Mouse (Mus musculus): ENCODE results near the gene Bola3. TPM values are rescaled to one million over a fixed set of nuclear protein-coding genes. Genes with fewer than 3 reads are reported as not detected.
A peak's percentile ranks its signal among the peaks of the same experiment; 100 is the strongest.
"Not testable (repeated sequence)": the region's sequence is repeated elsewhere in the genome, so short reads cannot be mapped to it uniquely, and the experiment has no call there.

Bola3 gene
- polyA plus RNA-seq, 1 experiment from 2014 or later, result 60.3 TPM

DNA sequence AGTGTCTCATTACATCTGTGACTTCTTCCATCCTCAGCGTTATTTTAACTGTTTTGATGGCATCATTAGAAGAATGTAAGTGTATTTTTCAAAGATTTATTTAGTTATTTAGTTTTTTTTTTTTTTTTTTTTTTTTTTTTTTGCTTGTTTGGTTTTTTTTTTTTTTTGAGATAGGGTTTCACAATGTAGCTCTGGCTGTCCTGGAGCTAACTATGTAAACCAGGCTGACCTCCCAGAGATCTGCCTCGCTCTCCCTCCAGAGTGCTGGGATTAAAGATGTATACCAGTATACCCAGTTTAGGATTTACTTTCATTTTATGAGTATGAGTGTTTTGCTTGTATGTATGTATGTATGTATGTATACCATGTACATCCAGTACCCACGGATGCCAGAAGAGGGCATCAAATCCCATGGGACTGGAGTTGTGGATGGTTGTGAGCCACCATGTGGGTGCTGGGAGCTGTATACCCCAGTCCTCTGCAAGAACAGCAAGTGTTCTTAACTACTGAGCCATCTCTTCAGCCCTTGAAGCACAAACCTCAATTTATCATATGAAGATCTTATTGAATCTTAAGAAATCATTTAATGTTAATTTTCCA, 21.3 kb upstream of the Bola3 start:
- Histone ChIP-seq H3K9ac (no peak overlapping the region), H3K27me3 (ENCODE audit: control insufficient read depth, insufficient read depth, low read length) (no peaks in the 10 kb centered on the region), H3K27ac (no peak overlapping the region), H3K36me3 (replicated peaks; ENCODE audit: control insufficient read depth, insufficient read depth) (peaks cover 34% of the 10 kb centered on the region), H3K4me2 (replicated peaks) (peak overlapping the region; percentile 75; the same call in 1 of the 2 replicates), H3K4me1 (replicated peaks; ENCODE audit: control insufficient read depth, insufficient read depth, low read length) (peaks cover 18% of the 10 kb centered on the region), H3K9me3 (ENCODE audit: control insufficient read depth, low read length) (no peaks in the 10 kb centered on the region), H3K4me3 (replicated peaks; ENCODE audit: low read length) (0 out of 2 replicates have a peak overlapping the region, but pooled peaks have one; percentile 74)
- 87% methylated on average over 3 of the region's 3 CpGs for WGBS
- no peak for DNase-seq (ENCODE audit: low spot score)
- no peak for ATAC-seq (ENCODE audit: low FRiP score)

DNA sequence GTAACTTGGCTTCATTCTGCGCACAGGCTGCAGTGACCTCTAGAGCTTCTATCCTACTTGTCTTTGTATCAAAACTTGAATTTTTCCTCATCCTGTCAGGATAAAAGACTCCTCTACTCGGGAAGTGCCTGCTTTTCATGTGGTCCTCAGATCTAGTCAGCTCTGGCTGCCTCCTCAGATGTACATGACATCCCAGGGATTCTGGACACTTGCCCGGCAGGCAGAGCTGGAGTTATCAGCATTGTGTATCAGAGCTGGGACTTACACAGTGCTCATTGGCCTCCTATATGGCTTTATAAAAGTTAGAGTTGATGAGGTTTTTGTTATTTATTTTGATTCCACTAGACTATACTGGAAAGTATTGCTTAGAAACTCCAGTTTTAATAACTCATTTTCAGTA, 7.6 kb upstream of the Bola3 start:
- Histone ChIP-seq H3K4me3 (replicated peaks; ENCODE audit: low read length) (no peak overlapping the region), H3K4me2 (replicated peaks) (no peak overlapping the region), H3K9ac (no peak overlapping the region), H3K27me3 (ENCODE audit: control insufficient read depth, insufficient read depth, low read length) (no peaks in the 10 kb centered on the region), H3K9me3 (ENCODE audit: control insufficient read depth, low read length) (no peaks in the 10 kb centered on the region), H3K4me1 (replicated peaks; ENCODE audit: control insufficient read depth, insufficient read depth, low read length) (no peaks in the 10 kb centered on the region), H3K36me3 (replicated peaks; ENCODE audit: control insufficient read depth, insufficient read depth) (peaks cover 63% of the 10 kb centered on the region), H3K27ac (no peak overlapping the region)
- DNase-seq (ENCODE audit: low spot score) (no peak), ATAC-seq (ENCODE audit: low FRiP score) (no peak)
- WGBS, result 84% methylated on average over 3 of the region's 3 CpGs

DNA sequence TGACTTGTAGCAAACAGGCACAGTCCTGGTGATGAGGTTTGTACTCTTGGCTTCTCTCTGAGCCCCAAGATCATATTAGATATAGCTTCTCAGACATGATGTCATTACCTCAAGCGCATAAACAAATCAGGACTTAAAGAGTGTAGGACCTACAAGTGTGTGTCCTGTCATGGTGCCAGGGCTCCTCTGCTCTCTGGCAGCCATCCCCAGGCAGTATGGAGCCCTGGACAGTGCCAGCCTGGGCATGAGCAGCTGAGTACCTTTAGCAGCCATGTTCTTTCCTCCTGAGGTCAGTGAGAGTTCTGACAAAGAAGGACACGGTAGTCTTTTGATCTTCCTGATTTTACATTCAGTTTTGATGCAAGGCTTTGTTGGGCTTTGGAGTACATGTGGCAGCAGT, 6.0 kb upstream of the Bola3 start:
- Histone ChIP-seq H3K27ac (no peak overlapping the region), H3K36me3 (replicated peaks; ENCODE audit: control insufficient read depth, insufficient read depth) (peaks cover 56% of the 10 kb centered on the region), H3K4me3 (replicated peaks; ENCODE audit: low read length) (no peak overlapping the region), H3K4me2 (replicated peaks) (no peak overlapping the region), H3K9ac (no peak overlapping the region), H3K27me3 (ENCODE audit: control insufficient read depth, insufficient read depth, low read length) (no peaks in the 10 kb centered on the region), H3K9me3 (ENCODE audit: control insufficient read depth, low read length) (no peaks in the 10 kb centered on the region), H3K4me1 (replicated peaks; ENCODE audit: control insufficient read depth, insufficient read depth, low read length) (no peaks in the 10 kb centered on the region)
- ATAC-seq (ENCODE audit: low FRiP score) (no peak), DNase-seq (ENCODE audit: low spot score) (no peak)
- 94% methylated on average over 2 of the region's 2 CpGs for WGBS

DNA sequence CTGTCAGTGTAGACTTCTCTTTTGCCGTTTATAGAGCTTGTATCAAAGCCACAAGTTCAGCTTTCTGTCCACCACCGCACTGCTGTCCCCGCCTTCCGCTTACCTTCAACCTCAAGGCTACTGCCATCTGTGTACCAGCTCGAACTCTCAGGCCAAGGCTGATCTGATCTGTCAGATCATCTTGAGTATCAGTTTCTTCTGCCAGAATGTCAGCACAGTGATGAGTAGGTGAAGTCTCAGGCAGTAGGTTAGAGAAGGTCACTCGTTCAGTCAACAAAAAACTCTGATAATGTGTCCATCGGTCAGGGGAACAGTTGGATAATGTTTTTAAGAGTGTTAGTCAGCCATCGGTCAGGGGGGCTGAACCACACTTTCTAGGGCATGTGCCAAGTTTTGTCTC, 3.7 kb upstream of the Bola3 start:
- H3K4me3 ChIP-seq (replicated peaks; ENCODE audit: low read length); H3K27ac ChIP-seq; H3K9me3 ChIP-seq (ENCODE audit: control insufficient read depth, low read length); H3K9ac ChIP-seq; H3K4me1 ChIP-seq (replicated peaks; ENCODE audit: control insufficient read depth, insufficient read depth, low read length); H3K4me2 ChIP-seq (replicated peaks); ATAC-seq (ENCODE audit: low FRiP score); H3K27me3 ChIP-seq (ENCODE audit: control insufficient read depth, insufficient read depth, low read length); DNase-seq (ENCODE audit: low spot score): not testable (repeated sequence)
- H3K36me3 ChIP-seq (replicated peaks; ENCODE audit: control insufficient read depth, insufficient read depth), result peaks cover 32% of the 10 kb centered on the region
- 95% methylated on average over 8 of the region's 8 CpGs for WGBS

DNA sequence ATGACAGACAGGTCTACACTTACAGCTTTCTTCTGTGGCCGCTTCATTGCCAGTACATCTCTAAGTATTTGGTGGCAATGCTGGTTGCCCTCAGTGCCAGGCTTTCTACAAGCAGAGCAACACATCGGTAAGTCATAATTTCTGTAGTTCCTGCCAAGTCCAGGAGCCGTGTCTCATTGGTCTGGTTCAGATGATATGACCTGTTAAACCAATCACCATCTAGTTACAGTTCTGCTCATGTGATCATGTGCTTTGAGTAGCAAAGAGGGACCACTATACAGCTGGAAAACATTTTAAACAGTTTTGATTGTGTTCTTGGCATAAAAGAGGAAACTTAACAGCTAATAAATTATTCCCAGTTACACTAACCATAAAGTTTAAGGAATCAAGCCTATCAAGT, 1.0 kb upstream of the Bola3 start:
- H3K4me2 ChIP-seq (replicated peaks), result no peak overlapping the region
- H3K9me3 ChIP-seq (ENCODE audit: control insufficient read depth, low read length), result no peaks in the 10 kb centered on the region
- 94% methylated on average over 3 of the region's 3 CpGs for WGBS
- ATAC-seq (ENCODE audit: low FRiP score) (no peak), DNase-seq (ENCODE audit: low spot score) (no peak)
- no peaks in the 10 kb centered on the region for H3K27me3 ChIP-seq (ENCODE audit: control insufficient read depth, insufficient read depth, low read length)
- H3K4me1 ChIP-seq (replicated peaks; ENCODE audit: control insufficient read depth, insufficient read depth, low read length), result peaks cover 11% of the 10 kb centered on the region
- H3K4me3 ChIP-seq (replicated peaks; ENCODE audit: low read length), result no peak overlapping the region
- H3K36me3 ChIP-seq (replicated peaks; ENCODE audit: control insufficient read depth, insufficient read depth), result peaks cover 11% of the 10 kb centered on the region
- no peak overlapping the region for H3K9ac ChIP-seq
- H3K27ac ChIP-seq, result no peak overlapping the region

DNA sequence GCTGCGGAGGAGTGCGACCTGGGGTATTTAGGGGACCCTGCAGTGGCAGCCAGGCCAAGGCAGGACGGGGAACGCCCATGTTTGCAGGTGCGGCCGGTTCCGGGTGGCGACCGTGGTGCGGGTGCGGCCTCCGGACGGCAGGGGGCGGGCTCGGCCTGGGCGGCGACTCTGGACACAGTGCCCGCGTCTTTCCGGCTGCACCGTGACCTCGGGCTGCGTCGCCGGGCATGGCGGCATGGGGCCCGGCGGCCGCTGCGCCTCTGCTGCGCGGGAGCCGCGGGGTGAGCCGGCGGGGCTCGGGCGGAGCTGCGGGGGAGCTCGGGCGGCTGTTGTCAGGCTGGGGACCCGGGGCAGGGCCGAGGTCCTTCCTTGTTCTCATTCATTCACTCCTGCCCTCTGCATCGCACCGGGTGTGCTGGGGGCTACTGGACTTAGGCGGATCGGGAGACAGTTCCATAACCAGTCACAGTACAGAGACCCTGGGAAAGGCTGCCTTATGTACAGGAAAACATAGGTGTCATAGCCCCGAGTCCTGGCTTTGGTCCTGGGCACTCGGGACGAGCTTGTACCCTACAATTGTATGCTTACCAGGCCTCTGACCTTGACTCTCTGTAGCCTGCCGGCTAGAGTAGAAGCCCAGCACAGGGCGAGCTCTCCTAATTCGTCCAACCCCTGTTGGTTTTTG, 469 bp downstream of the Bola3 start:
- DNase-seq (ENCODE audit: low spot score), result peak; percentile 83
- peak overlapping the region; percentile 96 for H3K9ac ChIP-seq
- H3K4me2 ChIP-seq (replicated peaks), result peak overlapping the region; percentile 90
- peaks cover 19% of the 10 kb centered on the region for H3K36me3 ChIP-seq (replicated peaks; ENCODE audit: control insufficient read depth, insufficient read depth)
- ATAC-seq (ENCODE audit: low FRiP score), result peak; percentile 92
- under 1% methylated on average over 50 of the region's 53 CpGs for WGBS
- H3K27ac ChIP-seq, result peak overlapping the region; percentile 74
- peak overlapping the region; percentile 93 for H3K4me3 ChIP-seq (replicated peaks; ENCODE audit: low read length)
- H3K27me3 ChIP-seq (ENCODE audit: control insufficient read depth, insufficient read depth, low read length), result no peaks in the 10 kb centered on the region
- peaks cover 11% of the 10 kb centered on the region for H3K4me1 ChIP-seq (replicated peaks; ENCODE audit: control insufficient read depth, insufficient read depth, low read length)
- no peaks in the 10 kb centered on the region for H3K9me3 ChIP-seq (ENCODE audit: control insufficient read depth, low read length)

DNA sequence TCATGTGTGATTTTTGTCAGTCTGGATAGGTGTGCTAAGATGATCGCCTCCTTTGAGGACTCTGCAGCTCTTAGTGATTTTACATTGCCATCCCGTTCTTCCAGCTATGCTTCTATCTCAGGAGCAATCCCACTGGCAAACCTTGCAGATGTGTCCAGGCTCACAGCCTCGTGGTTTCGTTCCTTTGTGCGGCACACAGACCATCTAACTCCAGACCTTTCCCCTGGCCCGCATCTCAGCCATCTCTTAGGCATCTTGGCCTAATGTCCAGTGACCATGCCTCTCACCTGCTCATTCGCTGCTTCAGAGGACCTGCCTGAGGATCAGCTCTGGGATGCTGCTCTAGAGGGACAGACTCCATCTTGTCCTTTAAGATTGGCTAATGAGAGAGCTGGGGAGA, 1.2 kb downstream of the Bola3 start:
- DNase-seq (ENCODE audit: low spot score), result no peak
- Histone ChIP-seq H3K9me3 (ENCODE audit: control insufficient read depth, low read length) (no peaks in the 10 kb centered on the region), H3K27ac (no peak overlapping the region), H3K4me2 (replicated peaks) (peak overlapping the region; percentile 90), H3K9ac (peak overlapping the region; percentile 96), H3K36me3 (replicated peaks; ENCODE audit: control insufficient read depth, insufficient read depth) (peaks cover 25% of the 10 kb centered on the region), H3K4me1 (replicated peaks; ENCODE audit: control insufficient read depth, insufficient read depth, low read length) (peaks cover 11% of the 10 kb centered on the region), H3K27me3 (ENCODE audit: control insufficient read depth, insufficient read depth, low read length) (no peaks in the 10 kb centered on the region), H3K4me3 (replicated peaks; ENCODE audit: low read length) (peak overlapping the region; percentile 93)
- no peak for ATAC-seq (ENCODE audit: low FRiP score)
- 83% methylated on average over 7 of the region's 7 CpGs for WGBS

DNA sequence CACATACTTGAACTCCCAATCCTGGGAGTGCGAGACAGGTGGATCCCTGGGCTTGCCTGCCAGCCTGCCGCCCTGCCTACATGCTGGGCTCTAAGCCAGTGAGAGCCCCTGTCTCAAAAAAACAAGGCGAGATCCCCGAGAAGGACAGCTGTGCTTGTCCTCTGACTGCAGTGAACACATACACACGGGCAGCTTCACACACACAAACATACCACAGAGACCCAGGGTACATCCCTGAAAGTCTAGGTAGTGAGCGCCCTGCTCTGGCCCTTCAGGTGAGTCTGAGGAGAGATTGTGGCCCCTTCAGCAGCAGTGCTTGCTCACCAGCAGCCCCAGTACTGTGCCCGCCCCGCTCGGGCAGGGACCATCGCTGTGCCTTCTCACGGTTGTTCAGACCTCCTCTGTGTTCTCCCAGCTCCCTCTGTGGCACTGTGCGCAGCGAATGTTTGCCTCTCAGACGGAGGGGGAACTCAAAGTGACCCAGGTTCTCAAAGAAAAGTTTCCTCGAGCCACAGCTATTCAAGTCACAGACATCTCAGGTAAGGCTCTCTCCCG, 2.0 kb downstream of the Bola3 start:
- H3K4me1 ChIP-seq (replicated peaks; ENCODE audit: control insufficient read depth, insufficient read depth, low read length), result peaks cover 11% of the 10 kb centered on the region
- no peak for ATAC-seq (ENCODE audit: low FRiP score)
- 90% methylated on average over 16 of the region's 16 CpGs for WGBS
- H3K36me3 ChIP-seq (replicated peaks; ENCODE audit: control insufficient read depth, insufficient read depth), result peaks cover 32% of the 10 kb centered on the region
- DNase-seq (ENCODE audit: low spot score), result no peak
- no peaks in the 10 kb centered on the region for H3K27me3 ChIP-seq (ENCODE audit: control insufficient read depth, insufficient read depth, low read length)
- no peaks in the 10 kb centered on the region for H3K9me3 ChIP-seq (ENCODE audit: control insufficient read depth, low read length)
- no peak overlapping the region for H3K9ac ChIP-seq
- no peak overlapping the region for H3K4me3 ChIP-seq (replicated peaks; ENCODE audit: low read length)
- H3K4me2 ChIP-seq (replicated peaks), result no peak overlapping the region
- no peak overlapping the region for H3K27ac ChIP-seq

DNA sequence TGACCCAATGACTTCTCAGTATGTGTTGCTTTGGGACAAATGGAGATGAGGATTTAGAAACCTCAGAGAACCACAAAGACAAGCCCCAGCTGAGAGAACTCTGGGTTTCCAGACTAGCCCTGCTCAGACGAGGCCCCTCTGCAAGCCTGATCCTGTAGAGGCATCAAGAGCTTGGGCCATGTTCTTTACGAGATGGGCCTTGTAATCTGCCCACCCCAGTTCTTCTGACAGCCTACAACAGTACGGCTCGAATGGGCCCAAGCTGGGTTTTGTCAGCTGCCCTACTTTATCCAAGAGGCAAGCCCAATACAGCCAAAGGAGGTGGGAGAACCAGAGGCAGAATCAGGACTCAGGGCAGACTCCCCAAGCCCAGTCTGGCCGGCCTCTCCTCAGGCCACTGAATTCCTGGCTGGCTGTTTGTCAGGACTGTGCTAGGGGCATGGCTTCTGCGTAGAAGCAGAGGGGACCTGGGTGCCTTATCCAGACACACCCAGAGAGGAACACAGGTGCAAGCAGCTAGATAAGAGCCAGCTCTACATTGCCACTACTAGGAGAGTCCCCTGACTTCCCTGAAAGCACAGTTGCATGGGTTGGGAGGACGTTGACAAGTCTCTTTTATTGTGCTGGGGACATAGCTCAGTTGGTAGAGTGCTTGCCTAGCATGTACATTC, 2.7 kb downstream of the Bola3 start:
- Histone ChIP-seq H3K4me1 (replicated peaks; ENCODE audit: control insufficient read depth, insufficient read depth, low read length) (peaks cover 11% of the 10 kb centered on the region), H3K9ac (no peak overlapping the region), H3K36me3 (replicated peaks; ENCODE audit: control insufficient read depth, insufficient read depth) (peaks cover 32% of the 10 kb centered on the region), H3K27ac (no peak overlapping the region), H3K27me3 (ENCODE audit: control insufficient read depth, insufficient read depth, low read length) (no peaks in the 10 kb centered on the region), H3K4me2 (replicated peaks) (no peak overlapping the region), H3K4me3 (replicated peaks; ENCODE audit: low read length) (no peak overlapping the region), H3K9me3 (ENCODE audit: control insufficient read depth, low read length) (no peaks in the 10 kb centered on the region)
- ATAC-seq (ENCODE audit: low FRiP score) (no peak), DNase-seq (ENCODE audit: low spot score) (no peak)
- 85% methylated on average over 7 of the region's 7 CpGs for WGBS

Measured in hindbrain, embryonic 14.5 days (tissue).